Mouse (Mus musculus): ENCODE measurements around the gene Acrbp. TPM values are rescaled to one million over a fixed set of nuclear protein-coding genes. Genes with fewer than 3 reads are reported as not detected.

Gene Acrbp
- total RNA-seq (2023), result 10 to 100 TPM; 14.2 to 19.9 TPM

GRCm38 (mm10) chr6:125049678-125050077, at the start of gene Acrbp:
TSS of gene Acrbp (plus strand) at chr6:125049689.

GRCm38 (mm10) chr6:125009129-125009180, 40.5 kb upstream of the Acrbp start, which contains the start of gene Zfp384:
TSS of gene Zfp384 (plus strand) at chr6:125009145.

GRCm38 (mm10) chr6:125039533-125040153, 9.8 kb upstream of the Acrbp start, which contains the start of gene Ing4:
TSS of gene Ing4 (plus strand) at chr6:125039760.

GRCm38 (mm10) chr6:125067571-125067995, 18.1 kb downstream of the Acrbp start, which contains the start of gene Lpar5:
TSS of gene Lpar5 (plus strand) at chr6:125067920.

GRCm38 (mm10) chr6:125095391-125096278, 46.1 kb downstream of the Acrbp start, which contains the start of gene Chd4:
TSS of gene Chd4 (plus strand) at chr6:125095981.

Other genes with a start within 250 kb of the Acrbp start
- gene Spsb2, start 241.0 kb upstream of the Acrbp start, total RNA-seq (2023), result 10 to 100 TPM; 21.0 to 23.8 TPM
- 100 to 1,000 TPM; 131 to 139 TPM for gene Tpi1, start 235.4 kb upstream of the Acrbp start, total RNA-seq (2023)
- gene Usp5, start 220.2 kb upstream of the Acrbp start, total RNA-seq (2023), result 10 to 100 TPM; 58.2 to 61.3 TPM
- gene Cdca3, start 220.1 kb upstream of the Acrbp start, total RNA-seq (2023), result 10 to 100 TPM; 77.1 to 93.0 TPM
- not detected for gene Gnb3, start 209.4 kb upstream of the Acrbp start, total RNA-seq (2023)
- gene P3h3, start 191.9 kb upstream of the Acrbp start, total RNA-seq (2023), result under 1 TPM; 0.55 to 0.61 TPM
- gene Gpr162, start 185.7 kb upstream of the Acrbp start, total RNA-seq (2023), result under 1 TPM in 1 of 2 experiments, not detected in 1; 0.15 TPM
- under 1 TPM in 1 of 2 experiments, not detected in 1; 0.24 TPM for gene Cd4, start 161.5 kb upstream of the Acrbp start, total RNA-seq (2023)
- 1 to 10 TPM in 1 of 2 experiments, under 1 TPM in 1; 0.44 to 1.2 TPM for gene Lag3, start 138.0 kb upstream of the Acrbp start, total RNA-seq (2023)
- gene Ptms, start 129.6 kb upstream of the Acrbp start, total RNA-seq (2023), result 100 to 1,000 TPM in 1 of 2 experiments, 10 to 100 TPM in 1; 99.4 to 117 TPM
- gene Mlf2, start 118.3 kb upstream of the Acrbp start, total RNA-seq (2023), result 10 to 100 TPM; 89.4 to 93.4 TPM
- 10 to 100 TPM; 19.9 to 22.1 TPM for gene Cops7a, start 84.2 kb upstream of the Acrbp start, total RNA-seq (2023)
- gene Pianp, start 53.0 kb upstream of the Acrbp start, total RNA-seq (2023), result not detected
- 10 to 100 TPM; 68.3 to 71.3 TPM for gene Zfp384, start 40.5 kb upstream of the Acrbp start, total RNA-seq (2023)
- gene Ing4, start 9.9 kb upstream of the Acrbp start, total RNA-seq (2023), result 10 to 100 TPM; 63.2 to 66.2 TPM
- gene Lpar5, start 18.2 kb downstream of the Acrbp start, total RNA-seq (2023), result 10 to 100 TPM; 11.4 to 13.2 TPM
- 100 to 1,000 TPM; 177 to 182 TPM for gene Chd4, start 46.3 kb downstream of the Acrbp start, total RNA-seq (2023)
- 10 to 100 TPM; 17.7 to 18.4 TPM for gene Nop2, start 82.2 kb downstream of the Acrbp start, total RNA-seq (2023)
- gene Iffo1, start 95.6 kb downstream of the Acrbp start, total RNA-seq (2023), result 10 to 100 TPM; 34.7 to 35.5 TPM
- 1,000 to 10,000 TPM; 1,411 to 1,465 TPM for gene Gapdh, start 116.8 kb downstream of the Acrbp start, total RNA-seq (2023)
- gene Ncapd2, start 142.0 kb downstream of the Acrbp start, total RNA-seq (2023), result 100 to 1,000 TPM; 220 to 231 TPM
- gene Mrpl51, start 142.1 kb downstream of the Acrbp start, total RNA-seq (2023), result 10 to 100 TPM; 54.5 to 57.4 TPM
- gene Vamp1, start 165.9 kb downstream of the Acrbp start, total RNA-seq (2023), result 10 to 100 TPM; 20.0 to 23.2 TPM
- gene Tapbpl, start 182.2 kb downstream of the Acrbp start, total RNA-seq (2023), result 10 to 100 TPM; 11.2 to 13.5 TPM
- 1 to 10 TPM in 1 of 2 experiments, not detected in 1; 1.7 TPM for gene Cd27, start 187.3 kb downstream of the Acrbp start, total RNA-seq (2023)
- not detected for gene Tuba3a, start 236.4 kb downstream of the Acrbp start, total RNA-seq (2023)

Data from neutrophil, adult 83 days (primary cell).